Mouse (Mus musculus) lung, postnatal 10 days (tissue): ENCODE measurements around the gene Gm9918.
A peak's percentile ranks its signal among the peaks of the same experiment; 100 is the strongest.

ENCODE experiments used
- DNase-seq: peaks from one replicate; pipeline ENCODE4 v3.0.0; 2021

Gene Gm9918

DNA sequence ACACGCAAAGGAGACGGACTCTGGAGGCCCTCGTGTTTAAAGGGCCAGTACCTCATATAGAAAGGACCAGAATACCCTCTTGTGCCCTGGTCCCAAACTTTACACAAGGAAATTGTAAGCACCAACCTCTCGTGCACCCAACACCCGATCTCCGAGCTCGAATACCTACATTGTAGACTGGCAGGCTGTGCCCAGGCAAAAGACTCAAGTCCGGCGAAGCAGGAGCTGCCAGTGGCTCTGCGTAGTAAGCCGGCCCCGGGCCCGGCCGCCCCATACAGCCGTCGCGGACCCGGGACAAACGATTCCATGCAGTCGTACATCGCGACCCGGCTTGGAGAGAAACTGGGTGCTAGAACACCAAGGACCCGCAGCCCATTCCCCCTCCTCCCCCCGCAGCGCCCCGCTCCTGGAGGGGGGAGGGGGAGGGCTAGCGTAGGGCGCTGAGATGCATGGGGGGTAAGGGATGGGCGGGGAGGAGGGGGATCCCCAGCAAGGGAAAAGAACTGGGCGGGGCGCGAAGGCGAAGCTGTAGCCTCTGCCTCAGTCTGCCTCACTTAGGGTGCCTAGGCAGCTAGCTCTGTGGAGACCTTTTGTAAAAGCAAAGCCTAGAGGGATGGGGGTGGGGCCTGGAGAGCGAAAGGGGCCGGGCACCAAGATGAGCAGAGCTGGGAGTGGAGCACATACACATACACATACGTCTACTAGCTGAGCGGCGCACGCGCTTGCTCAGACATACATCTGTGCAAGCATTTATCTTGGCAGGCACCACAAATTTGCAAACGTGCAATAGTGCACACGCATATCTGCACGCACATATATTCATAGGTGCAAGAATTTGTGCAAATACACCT is 24.2 kb upstream of the Gm9918 start:
- DNase-seq, result peak; percentile 92

- peak; percentile 99 for DNase-seq
Measured at GRCm38 (mm10) chr15:102246866-102247251, 23.5 kb upstream of the Gm9918 start.

DNA sequence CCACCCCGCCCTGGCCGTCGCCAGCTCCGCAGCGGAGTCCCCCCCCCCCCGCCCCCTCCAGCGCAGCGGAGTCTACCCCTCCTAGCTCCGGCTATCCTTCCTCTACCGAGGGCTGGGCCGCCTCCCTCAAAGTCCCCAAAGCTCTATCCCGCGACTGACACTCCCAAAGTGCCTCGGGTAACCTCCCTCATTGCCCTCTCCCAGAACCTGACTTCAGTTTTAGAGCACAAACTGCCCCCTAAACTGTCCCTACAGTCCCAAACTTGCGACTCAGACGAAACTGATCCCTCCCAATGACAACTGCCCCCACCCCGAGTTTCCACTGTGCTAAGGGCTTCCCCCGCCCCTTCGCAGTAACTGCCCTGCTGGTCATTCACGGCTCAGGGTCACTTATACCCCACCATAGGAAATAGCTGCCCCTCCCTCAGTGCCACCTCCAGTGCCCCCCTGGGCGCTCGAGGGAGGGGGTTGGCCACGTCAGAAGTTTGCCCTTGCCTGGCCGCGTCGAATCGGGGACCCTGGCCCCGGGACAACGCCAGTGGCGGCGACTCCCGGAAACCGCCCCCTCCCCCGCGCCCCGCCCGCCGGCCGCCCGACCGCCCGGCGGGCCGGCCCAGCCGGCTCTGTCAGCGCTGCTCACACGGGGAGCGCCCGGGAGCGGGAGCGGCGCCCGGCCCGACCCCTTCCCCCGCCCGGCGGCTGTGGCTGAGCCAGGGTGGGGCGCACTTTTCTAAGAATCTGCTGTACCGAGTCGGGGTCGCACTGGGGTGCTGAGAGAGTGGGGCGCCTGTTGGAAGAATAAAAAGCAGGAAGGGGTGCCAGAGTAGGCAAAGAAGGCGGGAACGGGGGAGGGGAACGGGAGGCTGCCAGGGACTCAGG is 22.9 kb upstream of the Gm9918 start:
- DNase-seq, result peak; percentile 91

GRCm38 (mm10) chr15:102248131-102248811 is 22.1 kb upstream of the Gm9918 start:
- DNase-seq, result no peak

GRCm38 (mm10) chr15:102248812-102249191 is 21.6 kb upstream of the Gm9918 start:
- peak; percentile 64 for DNase-seq

DNA sequence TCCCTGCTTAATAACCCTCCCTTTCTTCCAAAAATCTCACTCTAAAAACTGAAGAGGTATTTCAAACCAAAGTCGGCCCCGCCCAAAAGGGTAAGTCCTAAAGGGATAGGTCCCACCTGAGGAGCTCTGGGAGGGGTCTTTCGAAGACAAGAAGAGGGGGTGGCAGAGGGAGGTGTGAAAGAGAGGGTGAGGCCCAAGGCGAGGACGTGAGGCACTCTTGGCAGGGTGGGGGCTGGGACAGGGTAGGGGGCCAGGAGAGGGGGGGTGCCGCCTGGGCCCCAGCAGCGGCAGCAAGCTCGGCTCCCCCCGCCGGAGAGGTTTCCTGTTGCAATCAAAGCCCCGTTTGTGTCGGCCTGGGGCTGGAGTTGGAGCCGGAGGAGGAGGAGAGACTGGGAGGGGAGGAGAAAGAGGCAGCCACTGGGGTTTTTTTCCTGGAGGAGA is 21.1 kb upstream of the Gm9918 start:
- DNase-seq, result peak; percentile 76

GRCm38 (mm10) chr15:102249967-102250366 is 20.4 kb upstream of the Gm9918 start:
- no peak for DNase-seq

DNA sequence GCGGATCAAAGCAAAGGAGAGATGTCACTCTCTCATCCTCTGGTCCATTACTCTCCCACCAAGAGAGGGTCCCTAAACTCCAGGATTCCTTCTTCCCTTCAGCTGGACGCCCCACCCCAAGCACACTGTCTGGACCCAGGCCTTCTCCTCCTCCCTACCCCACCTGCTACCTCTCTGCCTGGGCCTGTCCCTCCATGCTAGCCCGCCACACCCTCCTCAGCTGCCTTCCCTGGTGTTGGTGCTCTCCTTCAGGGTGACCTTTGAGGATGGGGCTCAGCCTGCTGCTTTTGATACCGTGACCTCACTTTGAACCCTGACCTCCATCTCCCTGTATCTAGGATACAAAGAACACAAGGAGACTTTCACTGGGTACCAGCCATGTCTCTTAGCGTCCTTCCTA is 19.8 kb upstream of the Gm9918 start:
- no peak for DNase-seq

DNA sequence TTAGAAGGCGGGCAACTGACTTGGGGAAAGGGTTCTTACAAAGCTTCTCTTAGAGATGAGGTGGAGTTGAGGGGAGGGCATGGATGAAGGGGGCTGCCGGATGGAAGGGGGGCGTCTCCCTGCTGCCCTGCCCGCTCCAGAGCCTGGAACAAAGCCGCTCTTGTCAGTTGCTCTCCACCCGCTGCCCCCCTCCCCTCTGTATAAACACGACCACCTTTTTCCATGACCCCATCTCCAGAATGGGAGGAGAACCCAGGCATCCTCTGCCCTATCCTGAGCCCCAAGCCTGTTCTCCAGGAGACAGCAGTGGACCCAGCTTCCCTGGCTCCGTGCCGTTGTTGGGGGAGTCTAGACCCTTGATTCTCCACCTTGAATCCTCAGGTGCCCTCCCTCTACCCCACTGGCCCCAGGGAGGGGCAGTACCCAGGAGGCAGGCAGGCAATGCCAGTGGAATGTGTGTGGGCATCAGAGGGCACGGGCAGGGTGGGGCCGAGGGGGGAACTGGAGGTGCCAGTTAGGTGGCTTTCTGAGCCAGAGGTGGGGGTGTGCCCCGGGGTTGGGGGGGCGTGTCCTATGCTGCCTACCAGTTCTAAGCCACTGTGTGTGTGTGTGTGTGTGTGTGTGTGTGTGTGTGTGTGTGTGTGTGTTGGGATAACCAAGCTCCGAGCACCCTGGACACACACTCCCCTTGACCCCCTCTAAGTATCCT is 14.7 kb upstream of the Gm9918 start:
- peak; percentile 76 for DNase-seq

DNA sequence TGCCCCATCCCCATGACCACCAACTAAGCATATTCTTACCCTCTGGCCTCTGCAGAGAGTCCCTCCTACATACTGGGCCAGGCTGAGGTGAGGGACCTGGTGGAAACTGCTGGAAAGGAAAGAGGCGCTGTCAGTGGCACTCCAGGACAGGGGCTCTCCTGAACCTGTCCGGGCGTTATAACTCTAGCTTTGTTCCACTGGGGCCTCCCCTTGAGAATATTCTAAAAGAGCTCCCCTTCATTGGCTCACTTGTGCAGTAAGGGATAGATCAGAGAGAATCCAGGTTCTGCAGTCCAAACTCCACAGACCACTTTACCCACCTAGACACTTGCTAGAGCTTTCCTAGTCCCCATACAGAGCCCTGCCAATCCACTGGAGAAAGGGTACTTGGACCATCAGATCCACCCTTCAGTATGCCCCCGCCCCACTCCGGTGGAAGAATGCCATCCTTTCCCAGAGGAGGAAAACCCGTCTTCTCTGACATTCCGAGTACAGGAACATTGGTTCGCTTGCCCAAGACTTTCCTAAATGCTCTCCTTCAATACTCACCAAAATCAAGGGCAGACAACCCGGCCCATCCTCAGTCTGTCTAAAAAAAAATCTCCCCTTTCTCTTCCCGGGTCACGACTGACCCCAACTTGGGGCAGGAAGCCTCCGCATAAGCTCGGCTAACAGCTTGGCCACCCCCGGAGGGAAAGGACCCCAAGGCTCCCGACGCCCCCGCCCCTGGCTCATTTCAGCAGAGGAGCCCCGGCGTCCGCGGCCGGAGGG is 13.7 kb upstream of the Gm9918 start:
- no peak for DNase-seq

- peak; percentile 79 for DNase-seq
Measured at GRCm38 (mm10) chr15:102257202-102258075, 12.9 kb upstream of the Gm9918 start, which contains the start of gene Rarg. TSS of gene Rarg (minus strand) at chr15:102257517.

DNA sequence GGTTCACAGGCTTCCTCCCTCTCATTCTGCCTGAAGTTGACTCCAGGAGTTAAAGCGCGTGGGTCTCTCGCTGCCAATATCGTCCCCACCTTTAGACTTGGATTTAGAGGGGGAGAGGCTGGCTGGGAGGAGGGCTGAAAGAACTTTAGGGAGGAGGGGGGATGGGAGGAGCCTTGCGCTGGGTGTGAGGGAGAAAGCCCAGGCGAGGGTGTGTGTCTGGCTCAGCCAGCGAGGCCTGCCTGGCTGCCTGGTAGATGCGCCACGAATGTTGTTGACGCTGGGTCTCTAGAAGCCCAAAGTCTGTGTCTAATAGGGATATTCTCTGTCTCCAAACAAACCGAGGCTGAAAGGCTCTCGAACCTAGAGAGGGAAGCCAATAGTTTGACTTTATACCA is 12.3 kb upstream of the Gm9918 start:
- DNase-seq, result peak; percentile 85

- DNase-seq, result no peak
Measured at GRCm38 (mm10) chr15:102258581-102259253, 11.6 kb upstream of the Gm9918 start.

GRCm38 (mm10) chr15:102262582-102262981 is 7.8 kb upstream of the Gm9918 start:
- DNase-seq, result no peak

GRCm38 (mm10) chr15:102263037-102263436 is 7.3 kb upstream of the Gm9918 start:
- no peak for DNase-seq

DNA sequence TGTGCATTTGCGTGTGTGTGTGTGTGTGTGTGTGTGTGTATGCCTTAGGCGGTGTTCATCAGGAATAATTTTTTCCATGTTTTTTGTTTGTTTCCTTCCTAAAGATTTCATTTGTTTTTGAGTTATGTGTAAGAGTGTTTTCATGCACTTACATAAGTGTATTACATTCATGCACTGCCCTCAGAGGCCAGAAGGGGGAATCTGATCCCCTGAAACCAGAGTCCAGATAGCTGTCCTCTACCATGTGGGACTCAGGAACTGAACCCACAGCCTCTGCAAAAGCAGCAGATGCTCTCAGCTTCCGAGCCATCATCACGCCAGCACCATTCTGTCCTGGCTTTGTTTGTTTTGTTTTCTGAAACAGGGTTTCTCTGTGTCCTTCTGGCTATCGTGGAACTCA is 4.8 kb upstream of the Gm9918 start:
- DNase-seq, result no peak

DNA sequence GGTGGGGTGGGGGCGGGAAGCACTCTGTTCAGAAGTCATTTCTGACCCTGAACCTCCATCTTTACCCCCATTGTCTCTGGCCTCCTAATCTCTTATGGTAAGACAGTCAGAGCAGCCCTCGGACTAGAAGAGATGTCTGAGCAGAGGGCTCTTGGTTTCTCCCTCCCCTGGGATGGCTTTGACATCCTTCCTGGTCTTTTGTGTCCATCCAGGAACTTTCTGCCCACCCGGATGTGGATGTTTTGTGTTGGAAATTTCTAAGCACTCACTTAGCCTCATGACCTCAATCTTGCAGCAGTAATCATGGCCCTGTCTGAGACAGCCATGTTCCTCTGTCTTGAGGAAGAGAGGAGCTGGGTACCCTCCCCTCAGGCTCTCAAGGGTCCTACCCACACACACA is 1.1 kb downstream of the Gm9918 start:
- peak; percentile 57 for DNase-seq

DNA sequence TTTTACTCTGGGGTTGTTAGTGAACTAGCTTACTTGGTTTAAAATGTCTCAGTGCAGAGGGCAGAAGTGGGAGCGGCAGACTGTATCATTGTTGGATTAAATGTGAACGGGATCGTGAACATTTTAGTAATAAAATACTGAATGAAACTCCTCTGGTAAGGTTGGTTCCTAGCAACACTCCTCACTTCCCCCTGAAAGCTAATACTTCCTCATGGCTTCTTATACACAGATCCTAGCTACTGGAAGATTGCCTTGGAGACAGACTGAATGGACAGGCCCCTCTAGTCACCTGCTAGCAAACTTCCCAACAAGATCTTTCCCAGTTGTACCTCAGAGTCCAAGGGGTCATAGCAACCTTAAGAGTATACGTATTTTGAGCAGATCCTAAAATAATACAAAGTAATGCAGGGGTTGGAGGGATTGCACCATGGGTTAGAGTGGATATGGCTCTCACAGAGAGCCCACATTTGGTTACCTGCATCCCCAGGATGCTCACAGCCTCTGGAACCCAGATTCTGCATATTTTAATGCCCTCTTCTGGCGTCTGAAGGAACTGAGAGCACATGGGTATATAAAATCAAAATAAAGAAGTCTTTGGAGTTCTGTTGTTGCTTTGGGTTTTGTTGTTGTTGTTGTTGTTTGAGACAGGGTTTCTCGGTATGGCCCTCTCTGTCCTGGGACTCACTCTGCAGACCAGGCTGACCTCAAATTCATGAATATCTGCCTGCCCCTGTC is 3.8 kb downstream of the Gm9918 start:
- DNase-seq, result no peak

DNA sequence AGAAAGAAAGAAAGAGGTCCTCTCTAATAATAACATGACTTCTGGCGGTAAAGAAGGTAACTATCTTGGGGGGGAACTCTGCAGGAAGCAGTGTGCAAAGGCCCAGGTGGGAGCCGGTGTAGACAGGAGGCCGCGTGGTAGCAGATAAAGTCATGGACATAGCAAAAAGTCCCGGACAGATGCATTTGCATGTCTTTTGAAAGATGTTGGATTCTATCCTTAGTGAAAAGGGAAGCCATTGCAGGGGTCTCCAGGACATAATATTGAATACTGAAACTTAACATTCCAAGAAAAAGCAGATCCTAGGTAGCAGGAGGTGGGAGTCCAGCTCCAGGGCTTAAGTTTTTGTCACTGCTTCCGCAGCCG is 8.3 kb downstream of the Gm9918 start:
- no peak for DNase-seq
